Mouse (Mus musculus): Measurements from ENCODE around the gene Spata25.

DNA sequence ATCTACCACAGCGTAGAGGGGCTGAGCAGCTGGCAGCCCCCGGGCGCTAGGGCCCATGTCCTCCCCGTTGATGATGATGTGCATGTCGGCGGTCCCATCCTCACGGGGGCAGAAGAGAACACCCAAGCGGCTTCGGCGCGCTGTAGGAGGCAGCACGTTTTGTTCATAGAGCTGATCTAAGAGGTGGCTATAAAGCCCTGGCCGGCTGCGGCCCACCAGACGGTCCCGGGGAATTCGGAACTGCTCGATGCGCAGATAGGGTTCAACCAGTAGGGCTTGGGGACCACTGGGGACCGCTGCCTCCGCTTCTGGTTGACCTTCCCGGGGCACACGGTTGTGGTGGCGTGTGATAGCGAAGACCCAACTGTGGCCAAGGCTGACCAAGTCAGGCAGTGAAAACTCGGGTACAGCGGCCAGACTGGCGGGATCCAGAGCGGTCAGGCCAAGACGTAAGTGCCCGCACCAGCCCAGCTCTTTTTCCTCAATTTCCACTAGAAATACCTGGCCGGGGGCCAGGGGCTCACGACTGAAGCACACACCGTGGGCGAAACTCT, 4.5 kb upstream of the Spata25 start, which contains the start of gene Ctsa:
- TF ChIP-seq TAL1 (IDR thresholded peaks at IDR 0.05; ENCODE audit: low read length) (no peak), GATA1 (IDR thresholded peaks at IDR 0.05; ENCODE audit: low read length) (no peak)

Data from erythroblast, embryonic 14.5 days (primary cell).